Mouse (Mus musculus): ENCODE measurements around the gene Itgb5. TPM values are rescaled to one million over a fixed set of nuclear protein-coding genes. Genes with fewer than 3 reads are reported as not detected.

Itgb5 gene
- polyA plus RNA-seq, 1 experiment from 2014 or later, result 121 TPM

DNA sequence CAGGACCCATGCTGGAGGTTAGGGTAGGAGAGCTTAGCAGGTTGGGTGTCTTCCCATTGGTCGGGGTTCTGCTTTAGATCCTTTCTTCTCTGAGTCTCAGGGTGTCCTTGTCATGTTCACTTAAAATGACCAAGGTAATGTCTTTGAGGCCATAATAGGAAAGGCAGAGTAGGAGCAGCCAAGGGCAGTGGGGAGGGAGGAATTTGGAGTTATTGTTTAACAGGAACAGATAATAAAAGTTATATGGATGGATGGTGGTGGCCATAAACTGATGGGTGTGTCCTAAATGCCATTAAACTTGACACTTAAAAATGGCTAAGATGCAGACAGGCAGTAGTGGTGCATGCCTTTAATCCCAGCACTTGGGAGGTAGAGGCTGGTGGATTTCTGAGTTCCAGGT, 159.6 kb downstream of the Itgb5 start:
- Histone ChIP-seq H3K4me2 (ENCODE audit: low read depth, low read length) (no peak overlapping the region), H3K36me3 (ENCODE audit: control insufficient read depth, insufficient read depth, low read length) (no peaks in the 10 kb centered on the region), H3K4me3 (ENCODE audit: low read depth, low read length) (no peak overlapping the region), H3K27me3 (replicated peaks; ENCODE audit: control insufficient read depth, insufficient read depth, low read length) (no peaks in the 10 kb centered on the region), H3K9ac (ENCODE audit: low read depth, low read length) (no peak overlapping the region), H3K9me3 (ENCODE audit: control insufficient read depth, low read length) (no peaks in the 10 kb centered on the region), H3K4me1 (ENCODE audit: control insufficient read depth, insufficient read depth, low read length) (no peaks in the 10 kb centered on the region), H3K27ac (replicated peaks; ENCODE audit: low read depth, low read length) (no peak overlapping the region)
- ATAC-seq (ENCODE audit: low read depth) (no peak), DNase-seq (ENCODE audit: low spot score) (no peak)
- 90% methylated on average over 1 of the region's 1 CpGs for WGBS

- WGBS, result 76% methylated on average over 4 of the region's 4 CpGs
- H3K4me3 ChIP-seq (ENCODE audit: low read depth, low read length), result no peak overlapping the region
- DNase-seq (ENCODE audit: low spot score), result no peak
- ATAC-seq (ENCODE audit: low read depth), result no peak
- H3K9ac ChIP-seq (ENCODE audit: low read depth, low read length), result no peak overlapping the region
- no peaks in the 10 kb centered on the region for H3K27me3 ChIP-seq (replicated peaks; ENCODE audit: control insufficient read depth, insufficient read depth, low read length)
- H3K4me1 ChIP-seq (ENCODE audit: control insufficient read depth, insufficient read depth, low read length), result no peaks in the 10 kb centered on the region
- no peak overlapping the region for H3K27ac ChIP-seq (replicated peaks; ENCODE audit: low read depth, low read length)
- H3K4me2 ChIP-seq (ENCODE audit: low read depth, low read length), result no peak overlapping the region
- H3K36me3 ChIP-seq (ENCODE audit: control insufficient read depth, insufficient read depth, low read length), result no peaks in the 10 kb centered on the region
- no peaks in the 10 kb centered on the region for H3K9me3 ChIP-seq (ENCODE audit: control insufficient read depth, low read length)
Measured at GRCm38 (mm10) chr16:33990712-33991111, 161.2 kb downstream of the Itgb5 start.

GRCm38 (mm10) chr16:33994321-33994720, 164.9 kb downstream of the Itgb5 start:
- Histone ChIP-seq H3K4me1 (ENCODE audit: control insufficient read depth, insufficient read depth, low read length) (no peaks in the 10 kb centered on the region), H3K4me3 (ENCODE audit: low read depth, low read length) (no peak overlapping the region), H3K36me3 (ENCODE audit: control insufficient read depth, insufficient read depth, low read length) (no peaks in the 10 kb centered on the region), H3K27ac (replicated peaks; ENCODE audit: low read depth, low read length) (no peak overlapping the region), H3K9me3 (ENCODE audit: control insufficient read depth, low read length) (no peaks in the 10 kb centered on the region), H3K27me3 (replicated peaks; ENCODE audit: control insufficient read depth, insufficient read depth, low read length) (no peaks in the 10 kb centered on the region), H3K9ac (ENCODE audit: low read depth, low read length) (no peak overlapping the region), H3K4me2 (ENCODE audit: low read depth, low read length) (no peak overlapping the region)
- 70% methylated on average over 6 of the region's 6 CpGs for WGBS
- no peak for DNase-seq (ENCODE audit: low spot score)
- no peak for ATAC-seq (ENCODE audit: low read depth)

- Histone ChIP-seq H3K36me3 (ENCODE audit: control insufficient read depth, insufficient read depth, low read length) (no peaks in the 10 kb centered on the region), H3K4me2 (ENCODE audit: low read depth, low read length) (no peak overlapping the region), H3K27ac (replicated peaks; ENCODE audit: low read depth, low read length) (no peak overlapping the region), H3K27me3 (replicated peaks; ENCODE audit: control insufficient read depth, insufficient read depth, low read length) (no peaks in the 10 kb centered on the region), H3K4me1 (ENCODE audit: control insufficient read depth, insufficient read depth, low read length) (no peaks in the 10 kb centered on the region), H3K9ac (ENCODE audit: low read depth, low read length) (no peak overlapping the region), H3K9me3 (ENCODE audit: control insufficient read depth, low read length) (no peaks in the 10 kb centered on the region), H3K4me3 (ENCODE audit: low read depth, low read length) (no peak overlapping the region)
- 75% methylated on average over 3 of the region's 3 CpGs for WGBS
- no peak for DNase-seq (ENCODE audit: low spot score)
- ATAC-seq (ENCODE audit: low read depth), result no peak
Measured at GRCm38 (mm10) chr16:33995496-33995895, 166.0 kb downstream of the Itgb5 start.

DNA sequence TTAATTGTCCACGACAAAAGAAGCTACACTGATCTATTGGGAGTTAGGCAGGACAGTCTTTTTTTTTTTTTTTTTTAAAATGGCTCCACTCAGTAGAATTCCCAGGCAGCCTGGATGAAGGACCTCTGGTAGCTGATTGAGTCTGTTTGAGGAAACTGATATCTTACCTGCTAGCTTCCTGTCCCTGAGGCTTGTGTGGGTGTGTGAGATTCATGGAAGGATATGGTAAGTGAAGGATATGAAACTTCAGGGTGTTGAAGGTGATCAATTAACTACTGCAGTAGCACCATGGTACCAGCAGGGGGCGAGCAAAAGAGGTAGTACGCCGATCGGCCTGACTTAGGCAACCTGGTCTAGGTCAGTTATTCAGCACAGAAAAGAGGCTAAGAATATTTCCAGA, 166.6 kb downstream of the Itgb5 start:
- Histone ChIP-seq H3K4me1 (ENCODE audit: control insufficient read depth, insufficient read depth, low read length) (no peaks in the 10 kb centered on the region), H3K4me3 (ENCODE audit: low read depth, low read length) (no peak overlapping the region), H3K27me3 (replicated peaks; ENCODE audit: control insufficient read depth, insufficient read depth, low read length) (no peaks in the 10 kb centered on the region), H3K36me3 (ENCODE audit: control insufficient read depth, insufficient read depth, low read length) (no peaks in the 10 kb centered on the region), H3K27ac (replicated peaks; ENCODE audit: low read depth, low read length) (no peak overlapping the region), H3K9ac (ENCODE audit: low read depth, low read length) (no peak overlapping the region), H3K9me3 (ENCODE audit: control insufficient read depth, low read length) (no peaks in the 10 kb centered on the region), H3K4me2 (ENCODE audit: low read depth, low read length) (no peak overlapping the region)
- ATAC-seq (ENCODE audit: low read depth), result no peak
- DNase-seq (ENCODE audit: low spot score), result peak; percentile 72
- 9% methylated on average over 5 of the region's 5 CpGs for WGBS

DNA sequence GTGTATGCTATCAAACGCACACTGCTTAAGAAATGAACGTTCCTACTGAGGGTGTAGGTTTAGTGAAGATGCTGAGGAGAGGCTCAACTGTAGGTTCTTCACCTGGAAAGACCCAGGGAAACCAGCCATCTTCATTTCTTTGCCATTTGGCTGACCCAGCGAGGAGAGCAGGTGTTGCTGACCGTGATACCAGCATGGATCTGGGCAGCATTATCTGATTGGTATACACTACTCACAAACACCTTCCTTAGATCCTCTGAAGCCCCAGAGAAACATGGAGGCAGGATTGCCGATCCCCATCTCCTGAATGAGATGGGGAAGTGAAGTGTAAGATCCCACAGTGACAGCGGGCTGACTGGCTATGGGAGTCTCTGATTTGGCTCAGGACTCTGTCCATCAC, 168.5 kb downstream of the Itgb5 start:
- H3K4me3 ChIP-seq (ENCODE audit: low read depth, low read length), result no peak overlapping the region
- H3K9me3 ChIP-seq (ENCODE audit: control insufficient read depth, low read length), result no peaks in the 10 kb centered on the region
- WGBS, result 87% methylated on average over 6 of the region's 6 CpGs
- no peak overlapping the region for H3K27ac ChIP-seq (replicated peaks; ENCODE audit: low read depth, low read length)
- 0 out of 2 replicates have a peak, but pooled peaks cover 2% of the 10 kb centered on the region for H3K4me1 ChIP-seq (ENCODE audit: control insufficient read depth, insufficient read depth, low read length)
- no peak overlapping the region for H3K4me2 ChIP-seq (ENCODE audit: low read depth, low read length)
- no peak for ATAC-seq (ENCODE audit: low read depth)
- no peak for DNase-seq (ENCODE audit: low spot score)
- no peaks in the 10 kb centered on the region for H3K36me3 ChIP-seq (ENCODE audit: control insufficient read depth, insufficient read depth, low read length)
- no peaks in the 10 kb centered on the region for H3K27me3 ChIP-seq (replicated peaks; ENCODE audit: control insufficient read depth, insufficient read depth, low read length)
- no peak overlapping the region for H3K9ac ChIP-seq (ENCODE audit: low read depth, low read length)

Other genes starting within 250 kb of the Itgb5 start
- gene Heg1, start 145.3 kb upstream of the Itgb5 start, polyA plus RNA-seq (2014; fragmentation: Nextera tagmentation; extraction: Ambion mirVana), result 24.6 and 25.4 TPM in 2 replicates
- 0.13 TPM in 1 of 2 replicates, not detected in the other for gene Muc13, start 35.6 kb upstream of the Itgb5 start, polyA plus RNA-seq (2014; fragmentation: Nextera tagmentation; extraction: Ambion mirVana)
- 45.7 and 51.2 TPM in 2 replicates for gene Umps, start 137.4 kb downstream of the Itgb5 start, polyA plus RNA-seq (2014; fragmentation: Nextera tagmentation; extraction: Ambion mirVana)

Data from embryonic facial prominence, embryonic 14.5 days (tissue).